Mouse (Mus musculus) left cerebral cortex, postnatal 36 days (tissue): ENCODE results near the gene 4930519G04Rik. TPM values are rescaled to one million over a fixed set of nuclear protein-coding genes. Genes with fewer than 3 reads are reported as not detected.
"Not testable (repeated sequence)": the region's sequence is repeated elsewhere in the genome, so short reads cannot be mapped to it uniquely, and the experiment has no call there.

Experiments used
- DNase-seq, 2 experiments: peaks; one replicate each; pipeline ENCODE4 v3.0.0; 2021 to 2022; ENCODE audit warnings: low spot score in 2 of 2, mixed read lengths in 1 of 2
- intact Hi-C: fragments of 180-260 bp; cut with DNase I; formaldehyde crosslinking; loops from one replicate; pipeline ENCODE4 v1.15.1; 2025
- total RNA-seq, 2 experiments: library from RNA; stranded (reverse); gene quantifications; 2 replicates each; pipeline ENCODE4 v1.2.3; 2021

Gene 4930519G04Rik
- total RNA-seq, 2 experiments from 2014 or later: not detected

DNA sequence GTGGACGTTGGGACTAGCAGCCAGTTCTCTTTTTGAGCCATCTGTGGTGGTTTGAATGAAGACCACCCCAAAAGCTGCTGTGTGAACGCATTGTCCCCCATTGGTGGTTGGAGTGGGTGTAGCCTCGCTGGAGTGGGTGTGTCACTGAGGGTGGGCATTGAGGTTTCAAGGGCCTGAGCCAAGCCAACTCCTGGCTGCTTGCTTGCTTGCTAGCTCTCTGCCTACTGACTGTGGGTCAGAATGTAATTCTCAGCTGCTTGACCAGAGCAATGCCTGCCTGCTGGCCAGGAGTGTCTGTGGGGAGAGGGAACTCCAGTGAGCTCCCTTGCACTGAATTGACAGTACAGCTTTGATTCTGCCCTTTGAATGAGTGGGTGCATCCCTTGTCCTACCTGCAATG lies 23.7 kb upstream of the 4930519G04Rik start:
- no peak for DNase-seq
- intact Hi-C loops: no loop called here

DNA sequence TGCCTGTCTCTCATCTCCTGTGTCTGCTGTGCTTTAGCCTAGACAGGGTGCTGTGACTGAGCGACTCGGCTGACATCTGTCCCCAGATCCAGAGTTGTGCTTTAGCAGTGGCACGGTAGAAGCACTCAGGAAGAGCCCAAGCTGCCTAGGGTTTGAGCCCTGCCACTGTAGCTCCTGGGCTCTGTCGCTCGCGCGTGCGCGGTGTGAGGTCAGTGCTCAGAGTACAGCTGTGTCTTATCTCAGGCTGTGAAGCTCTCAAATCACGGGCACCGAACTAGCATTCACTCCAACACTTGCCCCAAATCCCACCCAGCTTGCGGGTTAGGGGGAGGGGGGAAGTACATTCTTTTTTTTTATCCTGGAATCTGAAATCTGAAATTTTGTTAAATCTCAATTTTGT lies 16.6 kb upstream of the 4930519G04Rik start:
- intact Hi-C loops: no loop called here

DNA sequence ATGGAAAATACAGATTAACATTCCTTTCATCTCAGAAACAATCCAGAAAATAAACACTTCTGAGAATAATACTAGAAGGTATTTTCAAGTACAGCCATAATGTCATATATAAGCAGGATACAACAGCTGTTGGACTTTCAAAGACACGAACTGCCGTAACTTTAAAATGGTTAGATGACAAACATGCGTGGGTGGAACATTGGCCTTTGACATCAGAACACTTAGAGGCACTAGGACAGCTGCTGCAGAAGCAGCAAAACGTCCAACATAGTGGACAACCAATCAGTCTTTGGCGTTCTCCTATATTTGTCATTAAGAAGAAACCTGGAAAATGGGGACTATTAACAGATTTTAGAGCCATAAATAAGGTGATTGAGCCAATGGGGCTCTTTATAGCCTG lies 13.0 kb upstream of the 4930519G04Rik start:
- intact Hi-C loops, DNase-seq: not testable (repeated sequence)

More for the DNA sequence above, 16.6 kb upstream of the 4930519G04Rik start:
- no peak for DNase-seq

DNA sequence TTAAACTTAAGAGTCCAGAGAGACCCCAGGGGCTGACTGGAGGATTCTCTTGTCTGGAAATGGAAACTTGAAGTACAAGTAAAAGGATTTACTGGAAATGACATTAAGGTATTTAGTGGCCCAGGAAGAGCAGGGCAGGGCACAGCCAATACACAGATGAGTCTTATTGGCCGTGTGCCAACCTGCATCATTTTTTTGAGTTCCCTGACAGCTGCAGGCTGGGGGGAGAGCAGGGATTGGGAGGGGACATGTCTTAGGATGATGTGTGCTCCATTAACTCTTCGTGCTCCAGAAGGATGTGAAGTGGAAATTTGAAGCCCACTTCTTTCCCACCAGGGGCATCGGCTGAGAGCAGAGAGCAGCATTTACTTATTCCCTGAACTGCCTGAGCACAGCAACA lies 11.3 kb upstream of the 4930519G04Rik start:
- DNase-seq, intact Hi-C loops: not testable (repeated sequence)

DNA sequence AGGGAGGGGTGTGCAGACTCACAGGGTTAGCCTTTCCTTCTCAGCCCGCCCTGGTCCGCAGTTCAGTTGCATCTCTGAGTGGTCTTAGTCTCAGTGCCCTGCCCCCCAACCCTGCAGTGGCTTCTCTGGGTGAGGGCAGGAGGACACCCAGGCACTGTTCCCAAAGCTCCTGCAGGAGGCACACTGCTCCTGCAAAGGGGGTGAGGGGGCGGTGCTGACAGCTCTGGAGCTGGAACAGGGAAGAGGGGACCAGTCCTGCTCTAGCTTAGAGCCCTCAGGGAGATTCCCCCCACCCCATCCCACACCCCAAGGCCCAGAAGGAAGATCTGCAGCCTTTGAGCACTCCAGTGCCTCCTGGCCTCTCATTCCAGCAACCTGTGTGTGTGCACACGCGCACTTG lies 10.8 kb upstream of the 4930519G04Rik start:
- intact Hi-C loops: no loop called here
- DNase-seq: no peak

DNA sequence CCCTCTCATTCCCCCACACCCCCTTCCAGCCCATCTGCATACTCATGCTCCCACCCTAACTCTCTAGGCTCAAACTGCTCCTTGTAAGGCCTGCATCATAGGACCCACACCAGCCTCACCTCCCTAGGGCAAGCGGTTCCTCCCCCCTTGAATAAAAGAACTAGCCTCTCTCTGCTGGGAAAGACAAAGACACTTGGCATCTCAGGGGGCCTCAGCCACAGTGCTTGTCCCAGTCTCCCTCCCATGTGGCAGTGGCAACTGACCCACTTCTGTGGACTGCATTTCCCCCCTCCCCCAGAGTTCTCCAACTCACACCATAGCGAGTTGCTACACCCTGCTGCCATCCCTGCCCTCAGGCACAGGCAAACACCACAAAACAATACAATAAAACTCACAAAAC lies 9.1 kb upstream of the 4930519G04Rik start:
- intact Hi-C loops, DNase-seq: not testable (repeated sequence)

DNA sequence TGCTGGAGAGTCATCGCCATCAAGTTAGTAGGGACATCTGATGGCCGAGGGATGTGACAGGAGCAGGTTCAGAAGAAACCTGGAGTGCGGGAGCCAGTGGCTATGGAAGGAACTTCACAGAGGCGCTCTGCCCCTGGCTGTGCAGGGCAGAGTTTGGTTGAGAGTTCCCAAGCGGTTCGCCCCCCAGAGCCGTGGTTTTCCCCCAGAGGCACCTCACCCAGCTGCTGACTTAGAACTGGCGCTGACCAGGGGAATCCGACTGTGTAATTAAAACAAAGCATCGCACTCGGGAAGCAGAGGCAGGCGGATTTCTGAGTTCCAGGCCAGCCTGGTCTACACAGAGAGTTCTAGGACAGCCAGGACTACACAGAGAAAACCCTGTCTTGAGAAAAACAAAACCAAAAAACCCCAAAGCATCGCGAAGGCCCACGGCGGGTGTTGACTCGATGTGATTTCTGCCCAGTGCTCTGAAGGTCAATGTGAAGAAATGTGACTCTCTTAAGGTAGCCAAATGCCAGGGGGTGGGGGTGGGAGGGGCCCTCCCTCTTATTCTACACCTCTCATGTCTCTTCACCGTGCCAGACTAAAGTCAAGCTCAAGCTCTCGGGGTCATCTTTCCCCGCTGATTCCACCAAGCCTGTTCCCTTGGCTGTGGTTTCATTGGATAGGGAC lies 1.8 kb upstream of the 4930519G04Rik start:
- no peak for DNase-seq
- intact Hi-C loops: no loop called here

DNA sequence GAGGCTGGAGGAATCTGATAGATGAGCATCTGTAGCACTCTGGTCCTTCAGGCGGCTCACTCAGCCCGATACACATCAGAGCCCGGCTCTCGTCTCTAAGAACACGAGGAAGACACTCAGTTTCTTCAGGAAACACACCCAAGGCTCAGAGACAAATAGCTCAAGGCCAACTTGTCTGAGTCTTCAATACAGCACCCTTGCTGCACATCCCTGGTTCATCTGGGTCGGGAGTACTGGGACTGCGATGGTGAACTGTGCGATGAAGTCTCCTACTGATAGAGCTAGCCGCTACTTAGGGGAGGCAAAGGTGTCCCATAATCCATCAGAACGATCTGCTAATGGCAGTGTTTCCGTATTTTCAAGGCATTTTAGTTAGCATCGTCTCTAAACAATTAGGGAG lies 5.1 kb downstream of the 4930519G04Rik start, which contains the start of gene Gm9936:
Gm9936 (minus strand) TSS at position 101 of the 400 bp plus-strand sequence.
- intact Hi-C loops: no loop called here
- no peak for DNase-seq

DNA sequence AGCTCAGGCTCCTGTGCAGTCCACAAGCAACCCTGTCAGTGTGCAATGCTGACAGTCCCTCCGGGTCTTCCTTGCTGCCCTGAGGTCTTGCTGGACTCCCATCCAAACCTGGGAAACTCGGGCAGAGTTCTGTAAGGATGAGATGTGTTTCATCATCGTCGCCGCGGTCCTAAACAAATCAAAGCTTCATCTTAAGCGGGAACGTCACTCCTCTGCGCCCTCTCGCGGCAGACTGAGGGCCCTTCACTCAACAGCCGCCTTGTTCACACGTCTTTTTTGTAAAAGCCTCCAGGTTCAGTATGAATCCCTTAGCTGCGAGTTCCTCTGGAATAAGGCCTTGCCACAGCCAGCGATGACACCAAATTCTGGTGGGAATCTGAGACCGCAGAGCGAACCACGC lies 5.8 kb downstream of the 4930519G04Rik start:
- intact Hi-C loops: no loop called here
- DNase-seq: peak; percentile 53 to 58

DNA sequence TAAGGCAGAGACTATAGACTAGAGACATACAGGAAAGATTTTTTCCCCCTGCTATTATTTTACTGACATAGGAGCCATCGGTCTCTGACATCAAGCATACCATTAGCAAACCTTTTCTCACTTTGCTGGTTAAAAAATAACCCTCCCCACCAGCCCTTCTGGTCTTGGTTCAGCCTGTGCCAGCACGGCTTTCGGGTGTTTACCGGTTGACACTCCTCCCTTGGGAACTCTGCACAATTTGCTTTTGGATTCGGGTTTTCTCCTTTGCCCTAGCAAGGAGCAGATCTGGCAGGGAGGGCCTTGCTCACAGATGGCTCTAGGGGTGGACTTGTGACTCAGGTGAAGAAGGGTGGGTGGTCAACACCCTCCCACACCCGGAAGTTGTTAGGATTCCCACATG lies 8.3 kb downstream of the 4930519G04Rik start:
- no peak for DNase-seq
- intact Hi-C loops: no loop called here

DNA sequence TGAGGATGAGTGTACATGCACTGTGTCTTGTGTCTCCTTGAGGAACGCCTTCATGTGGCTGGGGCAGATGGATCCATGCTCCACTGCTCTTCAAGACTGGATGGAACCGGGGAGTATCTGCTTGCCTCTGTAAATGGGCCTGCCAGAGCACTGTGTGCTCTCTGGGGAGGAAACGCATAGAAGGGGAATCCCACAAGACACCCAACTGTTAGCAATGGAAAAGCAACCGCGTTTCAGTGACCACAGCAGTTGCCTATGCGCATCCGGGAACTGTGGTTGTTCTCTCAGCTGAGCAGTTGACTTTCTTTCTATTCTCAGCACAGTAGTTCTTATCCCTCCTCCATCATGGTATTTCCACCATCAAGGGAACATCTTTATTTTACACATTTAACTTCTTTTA lies 11.3 kb downstream of the 4930519G04Rik start:
- no peak for DNase-seq
- intact Hi-C loops: no loop called here

DNA sequence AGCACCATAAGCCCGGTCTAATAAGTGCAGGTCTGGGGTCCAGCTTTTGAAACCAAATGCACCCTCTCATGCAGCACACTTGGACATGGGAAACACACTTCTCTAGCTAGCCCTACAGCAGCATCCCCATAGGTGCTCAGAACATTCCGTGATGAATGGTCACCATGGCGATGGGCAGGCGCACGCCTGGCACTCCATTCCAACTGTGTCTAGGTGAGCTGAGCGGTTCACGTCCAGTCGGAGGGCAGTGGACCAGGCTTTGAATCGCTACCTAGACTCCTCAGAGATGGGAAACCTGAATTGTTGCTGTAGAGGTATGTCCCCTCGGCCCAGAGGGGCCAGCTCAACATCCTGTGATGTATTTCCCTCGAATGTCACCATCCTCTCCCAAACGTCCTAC lies 11.8 kb downstream of the 4930519G04Rik start:
- intact Hi-C loops: no loop called here

DNA sequence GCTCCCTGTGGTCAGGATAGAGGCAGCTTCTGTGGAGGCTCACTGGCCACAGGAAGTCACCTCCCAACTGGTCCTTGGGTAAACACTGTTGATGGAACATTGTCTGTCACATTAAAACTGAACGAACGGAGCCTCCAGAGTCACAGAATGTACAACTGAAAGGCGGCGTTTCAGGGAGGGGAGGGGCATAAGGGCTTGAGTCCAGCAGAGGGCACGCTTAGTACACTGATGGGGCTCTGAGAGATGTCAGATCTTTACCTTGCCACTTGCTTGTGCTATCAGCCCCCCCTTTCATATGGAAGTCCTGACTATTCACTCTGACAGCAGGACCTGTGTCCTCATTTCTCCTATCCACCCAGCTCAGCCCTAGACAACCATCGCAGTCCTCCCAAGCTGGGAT lies 22.4 kb downstream of the 4930519G04Rik start:
- no peak for DNase-seq

More for the DNA sequence above, 11.8 kb downstream of the 4930519G04Rik start:
- DNase-seq: no peak

DNA sequence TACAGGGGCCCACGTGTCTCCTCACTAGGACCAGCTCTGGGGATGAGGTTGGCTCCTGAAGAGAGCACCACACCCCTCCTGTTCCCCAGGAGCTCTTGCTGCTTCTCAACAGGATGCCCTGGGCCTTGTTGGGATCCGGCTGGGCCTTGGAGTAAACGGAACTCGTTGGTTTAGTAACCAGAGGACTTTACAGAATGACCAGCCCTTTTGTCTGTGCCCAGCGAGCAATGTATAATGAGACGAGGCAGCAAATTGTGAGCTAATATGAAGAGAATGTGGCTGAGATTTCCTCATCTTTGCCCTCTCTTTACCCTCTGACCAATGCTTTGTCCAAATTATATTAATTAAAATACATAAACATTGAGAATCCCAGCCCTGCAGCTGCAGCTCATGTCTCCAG lies 22.9 kb downstream of the 4930519G04Rik start:
- intact Hi-C loops: no loop called here
- DNase-seq: no peak

More for the DNA sequence above, 22.4 kb downstream of the 4930519G04Rik start:
- intact Hi-C loops: no loop called here

DNA sequence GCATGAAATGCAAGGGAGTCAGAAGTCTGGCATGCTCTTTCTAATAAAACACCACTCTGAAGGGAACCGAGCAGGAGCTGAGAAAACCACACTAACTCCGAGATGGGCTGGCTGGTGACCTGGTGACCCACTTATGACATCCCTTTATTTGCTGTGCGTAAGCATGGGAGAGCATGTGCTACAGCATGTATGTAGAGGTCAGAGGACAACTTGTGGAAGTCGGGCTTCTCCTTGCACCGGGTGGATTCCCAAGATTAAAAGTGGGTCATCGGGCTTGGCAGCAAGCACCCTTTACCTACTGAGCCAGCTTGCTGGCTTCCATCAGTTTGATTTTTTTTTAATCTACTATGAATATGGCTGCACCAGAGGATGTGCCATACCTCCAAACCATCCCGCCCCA lies 24.0 kb downstream of the 4930519G04Rik start:
- no peak for DNase-seq
- intact Hi-C loops: no loop called here

DNA sequence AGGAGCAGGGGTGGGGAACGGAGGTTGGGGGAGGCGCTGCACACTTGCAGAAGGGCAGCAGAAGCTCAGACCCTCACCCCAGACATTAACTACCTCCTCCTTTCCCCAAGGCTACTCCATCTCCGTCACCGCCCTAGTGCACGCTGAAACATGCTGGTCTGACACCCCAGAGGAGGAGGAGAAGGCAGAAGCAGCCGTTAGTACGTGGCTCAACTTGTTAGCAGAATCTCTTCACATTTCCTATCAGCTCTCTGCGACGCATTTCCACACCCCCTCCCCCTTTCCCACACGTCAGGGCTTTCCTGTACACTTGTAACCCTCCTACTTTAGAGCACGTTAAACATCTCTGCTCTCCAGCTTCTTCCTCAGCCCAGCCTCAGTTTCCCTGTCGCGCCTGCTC lies 25.9 kb downstream of the 4930519G04Rik start:
- intact Hi-C loops: no loop called here
- no peak for DNase-seq

DNA sequence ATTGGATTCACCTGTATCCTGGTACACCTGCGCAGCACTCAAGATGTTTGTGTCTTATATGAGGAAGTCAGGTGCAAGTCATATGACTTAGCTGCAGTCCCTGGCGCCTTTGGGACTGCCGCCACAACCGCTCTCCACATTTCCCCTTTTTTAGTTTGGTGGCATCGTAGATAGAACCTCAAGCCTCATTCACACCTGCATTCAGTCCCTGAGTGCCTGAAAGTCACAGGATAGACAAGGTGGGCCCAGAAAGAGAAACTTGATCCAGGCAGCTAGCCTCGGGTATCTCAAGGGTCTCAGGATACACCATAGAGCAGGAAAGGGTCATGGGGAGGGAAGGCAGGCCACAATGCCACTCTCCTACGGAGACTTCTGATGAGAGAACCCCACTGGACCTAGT lies 28.9 kb downstream of the 4930519G04Rik start:
- intact Hi-C loops, DNase-seq: not testable (repeated sequence)

DNA sequence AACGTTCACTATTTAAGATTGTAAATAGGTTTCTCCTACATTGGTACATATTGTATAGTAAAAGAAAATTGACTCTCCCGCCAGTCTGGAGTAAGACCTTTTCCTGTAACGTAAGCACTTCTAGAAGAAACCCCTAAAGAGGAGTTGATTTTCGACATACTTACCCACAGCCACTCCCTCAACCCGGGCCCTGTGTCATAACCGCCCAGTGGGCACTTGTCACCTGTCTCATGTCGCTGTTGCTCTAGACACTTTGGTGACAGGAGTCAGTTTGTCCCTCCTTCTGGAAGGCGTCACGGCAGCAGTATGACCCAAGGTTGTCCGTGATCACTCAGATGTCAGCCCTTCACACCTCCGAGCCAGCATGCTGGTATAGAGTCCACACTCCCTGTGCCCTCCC lies 29.6 kb downstream of the 4930519G04Rik start:
- DNase-seq: no peak
- intact Hi-C loops: no loop called here

DNA sequence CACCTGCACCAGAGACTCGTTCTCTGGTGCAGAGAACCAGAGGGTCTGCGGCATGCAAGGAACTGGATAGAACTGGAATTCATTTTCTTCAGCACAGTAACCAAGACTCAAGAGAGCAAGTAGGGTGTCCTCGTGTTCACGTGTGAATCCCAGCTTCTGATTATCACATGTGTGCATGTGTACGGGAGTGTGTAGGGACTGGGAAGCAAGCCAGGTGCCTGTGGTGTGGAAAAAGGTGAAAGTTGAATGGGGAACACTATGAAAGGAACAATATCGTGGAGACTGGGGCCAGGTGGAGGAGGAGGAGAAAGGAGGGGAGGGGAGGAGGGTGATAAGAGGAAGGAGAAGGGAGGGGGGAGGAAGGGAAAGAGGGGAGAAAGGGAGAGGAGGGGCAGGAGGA lies 33.3 kb downstream of the 4930519G04Rik start:
- intact Hi-C loops: no loop called here
- no peak for DNase-seq

DNA sequence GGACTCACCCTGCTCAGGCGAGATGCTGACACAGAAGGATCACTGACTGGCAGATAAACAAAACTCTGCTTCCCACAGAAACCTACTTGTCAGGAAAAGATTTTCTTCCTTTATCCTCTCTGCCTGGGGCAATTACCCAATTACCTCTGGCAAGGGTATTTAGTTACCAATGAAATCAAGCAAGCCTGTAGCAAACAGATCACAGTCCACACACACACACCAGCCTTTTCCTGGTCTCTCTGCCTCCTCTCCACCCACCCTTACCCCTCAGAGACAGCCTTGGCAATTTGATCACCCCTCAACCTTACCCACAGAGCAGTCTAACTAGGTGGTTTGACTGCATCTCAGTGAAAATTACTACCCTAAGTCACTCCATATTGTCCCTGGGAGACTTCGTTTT lies 35.5 kb downstream of the 4930519G04Rik start:
- intact Hi-C loops: no loop called here

DNA sequence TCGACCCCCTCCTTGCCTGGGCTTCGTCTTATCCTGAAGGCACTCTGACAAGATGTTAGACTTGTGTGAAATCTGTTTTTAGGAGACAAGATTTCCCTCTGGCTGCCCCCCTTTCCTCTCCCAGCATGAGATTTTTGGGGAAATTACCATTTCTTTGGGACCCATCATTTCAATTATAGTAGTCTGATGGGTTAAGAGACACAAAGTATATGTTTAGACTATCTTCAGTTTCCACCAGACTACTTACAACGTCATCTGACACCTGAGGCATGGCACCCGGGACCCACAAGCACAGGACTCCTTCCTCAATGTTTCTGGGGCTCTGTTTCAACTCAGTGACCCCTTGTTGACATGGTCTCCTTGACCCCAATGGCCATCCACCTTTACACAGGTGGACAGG lies 42.1 kb downstream of the 4930519G04Rik start:
- DNase-seq: no peak
- intact Hi-C loops: no loop called here

More for the DNA sequence above, 35.5 kb downstream of the 4930519G04Rik start:
- DNase-seq: no peak
